Mouse (Mus musculus) left cerebral cortex, adult 2 months (tissue): ENCODE measurements around the gene Fbxo21. TPM values are rescaled to one million over a fixed set of nuclear protein-coding genes. Genes with fewer than 3 reads are reported as not detected.
A peak's percentile ranks its signal among the peaks of the same experiment; 100 is the strongest.

Experiments
- DNase-seq, 2 experiments: peaks; one replicate each; pipeline ENCODE4 v3.0.0; 2021 to 2022; ENCODE audit warnings: low spot score in 2 of 2, mixed read lengths in 1 of 2; ENCODE audit errors: extremely low spot score in 1 of 2
- H3K27ac ChIP-seq: fragments of 200-600 bp; 2 replicates; pipeline ENCODE4 v1.8.1; 2022
- H3K4me3 ChIP-seq: fragments of 200-600 bp; 2 replicates; pipeline ENCODE4 v1.8.1; 2022
- CTCF ChIP-seq: fragments of 200-600 bp; IDR thresholded peaks from 2 replicates; pipeline ENCODE4 v1.8.1; 2022; ENCODE audit warnings: antibody characterized with exemption, mild to moderate bottlenecking, moderate library complexity
- intact Hi-C: fragments of 180-260 bp; cut with DNase I; formaldehyde crosslinking; loops from one replicate; pipeline ENCODE4 v1.15.1; 2025
- long read RNA-seq, 2 experiments: library from polyadenylated mRNA; stranded (forward); transcript quantifications; one replicate each; pipeline ENCODE4 v2.0.0; 2021; ENCODE audit warnings: borderline mapping rate in 2 of 2
- total RNA-seq, 2 experiments: library from RNA; stranded (reverse); gene quantifications; 2 replicates each; pipeline ENCODE4 v1.2.3; 2021

Fbxo21 gene
- total RNA-seq, result 100 to 1,000 TPM; 110 to 111 TPM
- long read RNA-seq, experiment 1, transcript Fbxo21-206 (12 exons, 3,959 nt), result minor isoform, 72 of 298 reads
- long read RNA-seq, experiment 1, transcript Fbxo21-201 (12 exons, 3,883 nt), result major isoform, 182 of 298 reads
- long read RNA-seq, experiment 1, partial matches to known transcripts, result 21 of 298 reads
- long read RNA-seq, experiment 1, other reads (novel, unspliced or antisense), result 21 of 298 reads
- long read RNA-seq, experiment 2, transcript Fbxo21-206 (12 exons, 3,959 nt), result minor isoform, 51 of 224 reads
- long read RNA-seq, experiment 2, transcript Fbxo21-201 (12 exons, 3,883 nt), result major isoform, 141 of 224 reads
- long read RNA-seq, experiment 2, partial matches to known transcripts, result 19 of 224 reads
- long read RNA-seq, experiment 2, other reads (novel, unspliced or antisense), result 12 of 224 reads

GRCm38 (mm10) chr5:117976657-117977500, at the start of gene Fbxo21:
TSS of gene Fbxo21 (plus strand) at chr5:117976730.
- peak; percentile 96 to 98 for DNase-seq
- peak within 1 kb of the TSS; percentile 92 for H3K27ac ChIP-seq
- peak within 1 kb of the TSS; percentile 93 for H3K4me3 ChIP-seq
- intact Hi-C loops, result loop anchor here (2.0 kb wide), 1 partner anchor 26 kb away; no protein-coding TSS in a partner anchor
- TF ChIP-seq CTCF, result no peak; the same call in 1 of the 2 replicates

- peak; percentile 14; the same call in 1 of the 2 replicates for TF ChIP-seq CTCF
These were observed 48.0 kb upstream of the Fbxo21 start for GRCm38 (mm10) chr5:117928553-117928952.

GRCm38 (mm10) chr5:117932222-117932621, 44.3 kb upstream of the Fbxo21 start:
- DNase-seq, result no peak
- intact Hi-C loops, result loop anchor here (2.0 kb wide), 2 partner anchors 91 to 317 kb away; no protein-coding TSS in a partner anchor
- no peak overlapping the region for H3K4me3 ChIP-seq
- H3K27ac ChIP-seq, result no peak overlapping the region
- TF ChIP-seq CTCF, result no peak

More at GRCm38 (mm10) chr5:117928553-117928952, 48.0 kb upstream of the Fbxo21 start:
- no peak overlapping the region for H3K27ac ChIP-seq
- no peak overlapping the region for H3K4me3 ChIP-seq
- no peak for DNase-seq
- intact Hi-C loops, result no loop called here

- no peak overlapping the region for H3K27ac ChIP-seq
- H3K4me3 ChIP-seq, result no peak overlapping the region
- TF ChIP-seq CTCF, result peak; percentile 74
- intact Hi-C loops, result loop anchor here (2.0 kb wide), 2 partner anchors 92 to 318 kb away; no protein-coding TSS in a partner anchor
- peak; percentile 84 to 89 for DNase-seq
These were observed 43.7 kb upstream of the Fbxo21 start for GRCm38 (mm10) chr5:117932862-117933261.

GRCm38 (mm10) chr5:117936346-117936745, 40.2 kb upstream of the Fbxo21 start:
- DNase-seq, result no peak
- no peak overlapping the region for H3K27ac ChIP-seq
- no peak overlapping the region for H3K4me3 ChIP-seq
- TF ChIP-seq CTCF, result no peak
- intact Hi-C loops, result no loop called here

- Histone ChIP-seq H3K27ac (no peak overlapping the region), H3K4me3 (no peak overlapping the region)
- no peak for TF ChIP-seq CTCF
- DNase-seq, result no peak
- intact Hi-C loops, result no loop called here
These were observed 39.3 kb upstream of the Fbxo21 start for GRCm38 (mm10) chr5:117937186-117937585.

- DNase-seq, result no peak
- intact Hi-C loops, result no loop called here
- no peak overlapping the region for H3K4me3 ChIP-seq
- peak; percentile 61 for TF ChIP-seq CTCF
- no peak overlapping the region for H3K27ac ChIP-seq
These were observed 38.3 kb upstream of the Fbxo21 start for GRCm38 (mm10) chr5:117938182-117938581.

- peak; percentile 31 to 37 for DNase-seq
- no peak overlapping the region for H3K27ac ChIP-seq
- no peak overlapping the region for H3K4me3 ChIP-seq
- TF ChIP-seq CTCF, result no peak
- intact Hi-C loops, result no loop called here
These were observed 37.1 kb upstream of the Fbxo21 start for GRCm38 (mm10) chr5:117939402-117939801.

- TF ChIP-seq CTCF, result peak; percentile 13
- intact Hi-C loops, result no loop called here
- Histone ChIP-seq H3K27ac (no peak overlapping the region), H3K4me3 (no peak overlapping the region)
- no peak for DNase-seq
These were observed 35.0 kb upstream of the Fbxo21 start for GRCm38 (mm10) chr5:117941552-117941951.

GRCm38 (mm10) chr5:117946605-117947004, 29.9 kb upstream of the Fbxo21 start:
- peak; percentile 56 to 69 for DNase-seq
- intact Hi-C loops, result loop anchor here (2.0 kb wide), 1 partner anchor 432 kb away; no protein-coding TSS in a partner anchor
- H3K27ac ChIP-seq, result no peak overlapping the region
- peak; percentile 96 for TF ChIP-seq CTCF
- H3K4me3 ChIP-seq, result no peak overlapping the region

- intact Hi-C loops, result no loop called here
- Histone ChIP-seq H3K27ac (no peak overlapping the region), H3K4me3 (no peak overlapping the region)
- TF ChIP-seq CTCF, result no peak
- DNase-seq, result no peak
These were observed 27.1 kb upstream of the Fbxo21 start for GRCm38 (mm10) chr5:117949393-117949792.

- no peak for TF ChIP-seq CTCF
- no peak overlapping the region for H3K27ac ChIP-seq
- no peak for DNase-seq
- intact Hi-C loops, result no loop called here
- no peak overlapping the region for H3K4me3 ChIP-seq
These were observed 22.6 kb upstream of the Fbxo21 start for GRCm38 (mm10) chr5:117953893-117954292.
